Mouse (Mus musculus) forelimb bud, embryonic 11.5 days (tissue): ENCODE data around the gene Zfp672.
"Not testable (repeated sequence)": the region's sequence is repeated elsewhere in the genome, so short reads cannot be mapped to it uniquely, and the experiment has no call there.

Experiments
- DNase-seq: peaks from one replicate; pipeline ENCODE4 v3.0.0-alpha.2; 2012; ENCODE audit warnings: low read depth, low spot score

Gene Zfp672

DNA sequence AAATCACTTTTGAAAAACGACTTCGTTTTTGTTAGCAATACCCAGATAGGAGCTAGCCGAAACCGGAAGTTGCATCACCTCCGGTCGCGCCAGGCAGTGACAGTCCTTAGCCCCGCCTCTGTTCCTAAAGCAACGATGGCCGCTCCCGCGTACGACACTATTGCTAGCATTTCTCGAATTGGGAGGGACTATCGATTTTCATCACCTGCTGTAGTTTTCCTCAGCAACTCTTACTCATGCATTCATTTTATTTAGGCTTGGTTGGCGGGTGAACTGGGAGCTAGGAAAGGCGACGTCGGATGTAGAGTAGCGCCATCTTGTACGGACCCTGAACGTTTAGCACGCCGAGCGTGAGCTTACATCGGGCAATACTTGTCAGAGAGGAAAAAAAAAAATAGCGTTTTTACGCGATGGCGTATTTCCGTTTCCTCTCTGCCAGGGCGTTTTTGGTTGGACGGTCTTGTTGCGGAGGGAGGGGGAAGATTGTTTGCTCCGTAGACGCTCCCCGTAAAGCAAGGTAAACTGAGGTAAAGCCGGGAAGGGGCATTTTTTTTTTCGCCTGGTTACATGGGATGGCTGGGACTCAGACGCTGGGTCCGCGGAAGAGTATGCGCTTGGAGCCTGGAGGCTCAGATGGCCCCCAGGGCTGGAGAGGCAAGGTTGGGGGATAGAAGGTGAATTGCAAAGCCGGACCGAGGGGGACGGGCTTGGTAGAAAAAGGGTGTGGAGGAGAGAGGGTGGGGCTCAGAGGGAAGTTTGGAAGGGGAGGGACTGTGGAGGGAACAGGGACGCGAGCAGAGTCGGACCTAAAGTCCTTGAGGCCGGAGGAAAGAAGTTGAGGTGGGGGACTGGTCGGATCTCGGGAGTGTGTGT, at the start of gene Zfp672, which contains the start of gene Sh3bp5l:
Gene Zfp672, minus strand, starts transcription at position 64 of the 873 bp plus-strand sequence.
Gene Sh3bp5l, plus strand, starts transcription at position 449 of the 873 bp plus-strand sequence.
- DNase-seq, result peak; percentile 95

DNA sequence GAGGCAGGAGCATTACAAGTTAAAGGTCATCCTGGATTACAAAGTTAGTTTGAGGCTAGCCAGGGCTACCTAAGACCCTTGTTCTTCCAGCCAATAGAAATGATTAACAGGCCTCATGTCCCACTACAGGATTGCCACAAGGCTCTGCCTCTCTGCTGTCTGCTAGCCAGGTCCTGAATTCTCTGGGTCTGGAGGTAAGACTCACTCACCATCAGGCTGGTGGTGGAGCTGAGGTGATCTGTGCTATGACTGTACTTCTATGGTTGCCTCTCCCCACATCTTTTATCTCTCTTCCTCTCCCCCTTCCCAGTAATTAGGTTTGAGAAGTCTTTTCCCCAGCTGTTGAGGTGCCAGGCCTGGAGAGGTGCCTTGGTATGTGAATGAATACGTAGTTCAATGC, 49.4 kb upstream of the Zfp672 start:
- no peak for DNase-seq

DNA sequence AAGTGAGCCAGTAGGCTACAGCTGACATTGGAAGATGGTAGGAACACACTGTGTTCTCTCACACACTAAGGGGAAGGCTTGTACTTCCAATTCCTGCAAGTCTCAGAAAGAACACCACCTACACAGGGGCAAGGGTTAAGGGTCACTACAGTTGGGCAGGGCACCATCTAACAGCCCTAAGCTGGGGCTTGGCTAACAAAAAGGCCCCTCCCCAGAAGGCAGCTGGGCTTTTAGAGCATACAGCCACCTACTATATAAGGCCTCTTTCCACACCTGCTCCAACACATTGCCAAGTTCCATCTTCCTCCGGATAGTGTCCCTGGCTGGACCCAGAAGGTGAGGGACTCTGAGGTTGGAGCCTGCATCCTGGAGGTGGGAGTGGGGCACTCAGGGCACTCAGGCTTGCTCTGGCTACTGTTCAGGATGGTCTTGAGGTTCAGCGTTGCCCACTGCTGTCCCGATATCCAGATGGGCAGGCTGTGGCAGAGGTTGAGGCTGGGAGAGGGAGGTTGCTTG, 48.7 kb upstream of the Zfp672 start, which contains the start of gene Lypd8:
Gene Lypd8, plus strand, starts transcription at position 281 of the 516 bp plus-strand sequence.
- DNase-seq, result no peak

DNA sequence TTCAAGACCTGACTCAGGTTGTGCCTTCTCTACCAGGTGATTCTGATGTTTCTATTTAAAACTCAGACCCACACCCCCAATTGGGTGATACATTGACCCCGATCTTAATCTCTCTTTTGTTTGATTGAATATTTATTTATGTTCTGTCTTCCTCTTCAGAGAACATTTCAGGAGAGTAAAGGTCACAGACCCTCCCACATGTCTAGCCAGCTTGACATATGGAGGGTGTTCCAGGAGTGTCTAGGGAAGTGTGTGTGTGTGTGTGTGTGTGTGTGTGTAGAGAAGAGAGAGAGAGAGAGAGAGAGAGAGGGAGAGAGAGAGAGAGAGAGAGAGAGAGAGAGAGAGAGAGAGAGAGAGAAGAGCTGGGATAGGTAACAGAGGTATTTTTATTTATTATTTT, 47.5 kb upstream of the Zfp672 start:
- DNase-seq, result no peak

DNA sequence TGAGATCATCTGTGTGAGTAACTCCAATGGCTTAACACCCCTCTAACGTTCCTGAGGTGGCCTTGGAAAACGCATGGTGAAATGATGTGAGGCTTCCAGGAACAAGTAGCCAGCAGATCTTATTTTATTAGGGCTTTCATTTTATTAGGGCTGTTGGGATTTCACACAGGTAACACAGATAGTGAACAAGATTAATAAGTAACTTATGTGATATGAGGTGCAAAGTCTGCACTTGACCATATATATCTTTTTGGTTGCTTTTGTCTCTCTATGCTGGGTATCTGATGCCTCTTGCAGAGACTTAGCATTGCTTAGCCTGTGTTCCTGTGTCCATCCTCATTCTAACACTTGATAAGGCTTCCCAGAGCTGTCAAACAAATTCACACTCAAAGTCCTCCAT, 47.1 kb upstream of the Zfp672 start:
- no peak for DNase-seq

DNA sequence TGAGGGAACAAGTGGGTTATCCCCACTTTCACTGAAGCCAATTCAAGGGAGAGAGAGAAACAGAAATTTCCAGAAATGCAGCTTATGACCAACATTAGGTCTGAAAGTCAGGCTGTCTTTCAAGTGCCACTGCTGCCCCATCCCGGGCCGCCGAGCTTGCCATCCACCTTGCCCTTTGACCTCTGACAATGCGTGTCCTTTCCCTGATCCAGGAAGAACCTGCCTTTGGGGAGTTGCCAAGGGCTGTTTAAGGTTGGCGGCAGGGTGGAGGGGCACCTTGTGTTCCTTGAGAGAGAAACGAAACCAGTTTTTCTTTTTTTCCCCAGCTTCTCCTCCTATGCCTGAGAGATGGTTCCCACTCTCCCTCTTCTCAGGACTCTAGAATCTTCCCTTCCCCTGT, 36.1 kb upstream of the Zfp672 start:
- not testable (repeated sequence) for DNase-seq

DNA sequence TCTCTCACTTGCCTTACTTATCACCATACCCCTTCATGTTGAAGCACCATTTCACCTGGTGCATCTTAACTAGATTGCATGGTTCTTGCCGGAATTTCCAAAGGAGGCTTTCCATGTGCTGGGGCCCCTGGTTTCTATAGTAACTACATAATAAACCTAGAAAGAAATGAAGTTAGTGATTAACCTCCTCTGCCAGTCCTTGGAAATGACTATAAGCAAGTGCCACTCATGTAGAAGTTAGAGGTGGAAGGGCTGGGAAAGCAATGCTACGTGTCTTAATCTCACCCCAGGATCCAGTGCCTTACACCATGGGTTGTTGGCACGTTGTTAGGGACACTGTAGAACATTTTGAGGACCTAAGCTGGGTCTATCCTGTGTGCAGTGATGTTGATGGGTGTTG, 34.3 kb upstream of the Zfp672 start:
- DNase-seq, result no peak

DNA sequence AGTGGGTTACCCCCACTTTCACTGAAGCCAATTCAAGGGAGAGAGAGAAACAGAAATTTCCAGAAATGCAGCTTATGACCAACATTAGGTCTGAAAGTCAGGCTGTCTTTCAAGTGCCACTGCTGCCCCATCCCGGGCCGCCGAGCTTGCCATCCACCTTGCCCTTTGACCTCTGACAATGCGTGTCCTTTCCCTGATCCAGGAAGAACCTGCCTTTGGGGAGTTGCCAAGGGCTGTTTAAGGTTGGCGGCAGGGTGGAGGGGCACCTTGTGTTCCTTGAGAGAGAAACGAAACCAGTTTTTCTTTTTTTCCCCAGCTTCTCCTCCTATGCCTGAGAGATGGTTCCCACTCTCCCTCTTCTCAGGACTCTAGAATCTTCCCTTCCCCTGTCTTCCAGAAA, 32.4 kb upstream of the Zfp672 start:
- not testable (repeated sequence) for DNase-seq

DNA sequence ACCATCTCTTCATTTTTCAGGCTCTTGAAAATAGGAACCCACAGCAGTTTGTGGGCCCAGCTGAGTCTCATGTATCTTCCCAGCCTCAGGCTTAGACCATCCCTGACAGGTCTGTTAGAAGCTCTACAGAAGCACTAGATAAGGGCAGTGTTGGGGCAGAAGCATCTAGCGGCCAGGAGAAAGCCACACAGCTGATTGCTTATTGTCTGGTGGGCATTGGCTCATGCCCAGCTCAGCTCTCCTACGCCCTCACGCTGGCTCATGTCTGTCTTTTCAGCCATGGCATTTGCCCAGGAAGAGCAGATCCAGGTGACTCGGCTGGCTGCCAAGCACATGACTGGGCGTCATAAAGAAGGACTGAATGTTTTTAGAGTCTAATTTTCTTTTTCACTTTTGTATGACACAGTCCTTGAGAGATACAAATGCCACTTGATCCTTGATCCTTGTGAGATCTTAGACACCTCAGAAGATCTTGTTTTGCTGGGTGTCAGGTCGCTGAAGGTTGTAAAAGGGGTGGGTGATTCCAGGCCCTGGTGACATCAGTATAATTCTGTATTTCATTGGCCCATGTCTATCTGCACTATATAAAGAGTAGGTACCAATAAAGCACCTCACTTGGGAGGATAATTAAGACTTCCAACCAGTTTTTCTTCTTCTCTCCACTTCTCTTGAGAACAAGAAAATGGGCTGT, 27.9 kb upstream of the Zfp672 start:
- no peak for DNase-seq

DNA sequence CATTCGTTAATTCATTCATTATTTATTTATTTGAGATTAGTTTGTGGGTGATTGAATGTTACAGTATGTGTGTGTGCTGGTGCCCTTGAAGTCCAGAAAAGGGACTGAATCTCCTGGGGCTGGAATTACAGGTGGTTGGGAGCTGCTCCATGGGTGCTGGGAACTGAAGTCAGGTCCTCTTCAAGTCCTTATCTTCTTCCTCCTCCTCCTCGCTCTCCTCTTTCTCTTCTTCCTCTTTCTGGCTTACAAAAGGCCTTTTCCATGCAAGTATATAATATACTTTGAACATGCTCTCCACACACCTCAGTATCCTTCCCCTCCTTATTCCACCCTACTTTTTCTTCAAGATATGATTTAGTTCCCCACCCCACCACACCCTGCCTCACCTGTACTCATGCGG, 26.9 kb upstream of the Zfp672 start:
- no peak for DNase-seq

DNA sequence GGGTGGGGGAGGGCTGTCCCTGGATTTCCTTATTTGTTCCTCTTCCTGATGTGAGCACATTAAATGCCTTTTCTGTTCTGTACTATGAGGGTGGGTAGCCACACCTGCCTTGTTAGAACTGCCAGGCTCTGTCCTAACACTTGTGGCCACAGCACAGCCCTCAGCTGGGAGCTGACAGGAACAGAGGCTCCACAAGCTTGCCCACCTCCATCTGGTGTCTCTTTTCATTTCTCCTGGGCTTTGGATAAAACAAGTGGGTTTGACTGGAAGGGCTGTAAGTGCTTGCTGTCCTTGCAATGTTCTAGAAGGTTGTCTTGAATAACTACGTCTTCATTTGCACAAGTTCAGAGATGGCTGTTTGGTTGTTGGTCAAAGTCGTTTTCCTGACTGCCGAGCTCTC, 24.8 kb upstream of the Zfp672 start:
- no peak for DNase-seq

DNA sequence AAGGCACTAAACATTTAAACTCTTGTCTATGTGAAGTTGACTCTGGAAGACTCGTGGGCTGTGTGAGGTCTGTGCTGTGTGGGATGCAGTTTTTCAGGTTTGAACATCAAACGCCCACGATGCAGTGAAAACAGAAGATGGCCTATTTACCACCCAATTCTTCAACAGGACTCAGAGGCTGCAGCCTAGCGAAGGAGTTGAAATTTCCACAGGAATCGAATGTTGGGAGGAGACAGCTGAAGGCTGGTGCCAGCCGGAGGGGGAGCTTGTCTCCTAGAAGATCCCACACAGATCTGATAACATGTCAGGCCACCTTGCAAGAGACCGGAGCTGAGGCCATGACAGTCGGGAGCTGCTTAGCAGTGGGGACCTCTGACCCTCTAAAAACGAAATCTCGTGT, 24.3 kb upstream of the Zfp672 start:
- DNase-seq, result no peak

DNA sequence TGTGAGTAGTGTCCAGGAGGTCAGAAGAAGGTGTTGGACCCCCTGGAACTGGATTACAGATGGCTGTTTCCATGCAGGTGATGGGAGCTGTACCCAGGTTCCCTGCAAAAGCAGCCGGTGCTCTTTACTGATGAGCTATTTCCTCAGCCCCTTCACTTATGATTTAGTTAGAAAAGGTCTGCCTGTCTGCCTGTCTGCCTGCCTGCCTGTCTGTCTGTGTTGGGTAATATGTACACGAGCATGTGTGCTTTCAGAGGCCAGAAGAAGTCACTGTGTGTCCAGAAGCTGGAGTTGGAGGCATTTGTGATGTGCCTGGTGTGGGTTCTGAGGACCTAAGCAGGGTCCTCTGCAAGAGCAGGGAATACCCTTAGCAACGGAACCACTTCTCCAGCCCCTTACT, 23.6 kb upstream of the Zfp672 start:
- DNase-seq, result no peak

DNA sequence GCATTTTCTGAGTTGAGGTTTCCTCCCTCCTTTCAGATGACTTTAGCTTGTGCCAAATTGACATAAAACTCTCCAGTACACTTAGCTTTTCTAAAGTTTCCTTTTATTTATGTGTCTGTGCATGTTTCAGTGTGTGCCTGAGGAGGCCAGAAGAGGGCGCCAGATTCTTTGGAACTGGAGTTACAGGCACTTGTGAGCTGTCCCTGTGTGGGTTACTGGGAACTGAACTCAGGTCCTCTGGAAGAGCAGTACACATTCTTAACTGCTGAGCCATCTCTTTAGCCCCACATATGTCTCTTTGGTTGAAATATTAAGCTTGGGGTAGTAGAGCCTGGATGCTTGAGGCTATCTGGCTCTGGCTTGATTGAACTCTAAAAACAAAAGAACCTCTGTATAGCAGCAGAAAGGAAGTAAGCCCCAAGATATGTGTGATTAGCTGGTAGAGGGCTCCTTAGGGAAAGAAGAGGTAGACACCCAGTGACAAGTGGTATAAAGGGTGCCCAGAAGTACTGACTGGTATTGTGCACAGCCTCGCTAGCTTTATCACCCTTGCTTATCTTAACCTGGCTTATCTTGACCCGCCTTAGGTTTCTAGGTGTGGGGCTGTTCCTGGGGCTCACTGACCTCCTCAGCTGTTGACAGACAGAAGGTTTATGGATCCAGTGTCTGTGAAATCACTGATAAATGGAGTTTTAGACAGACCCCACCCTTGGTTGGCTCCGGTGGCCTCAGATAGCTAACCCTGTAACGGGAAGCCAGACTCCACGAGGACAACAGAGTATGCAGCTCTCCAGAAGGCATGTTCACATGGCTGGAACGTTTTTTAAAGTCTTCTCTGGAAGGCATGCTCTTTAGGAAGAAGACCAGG, 22.8 kb upstream of the Zfp672 start:
- DNase-seq, result peak; percentile 14

DNA sequence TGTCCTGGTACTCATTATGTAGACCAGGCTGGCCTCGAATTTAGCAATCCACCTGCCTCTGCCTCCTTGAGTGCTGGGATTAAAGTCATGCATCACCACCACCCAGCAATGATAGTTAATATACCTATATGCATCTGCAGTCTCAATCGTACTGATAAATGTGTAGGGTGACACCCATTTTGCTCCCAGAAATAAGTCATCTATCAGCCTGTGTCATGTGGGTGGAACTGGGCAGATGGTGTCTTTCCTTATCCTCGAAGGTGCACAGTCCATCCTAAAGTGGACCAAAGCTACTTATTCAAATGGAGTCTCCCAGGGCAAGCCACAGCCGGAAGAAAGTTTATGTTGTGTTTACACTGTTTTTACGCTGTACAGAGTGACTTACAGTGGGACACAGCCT, 21.0 kb upstream of the Zfp672 start:
- DNase-seq, result no peak

DNA sequence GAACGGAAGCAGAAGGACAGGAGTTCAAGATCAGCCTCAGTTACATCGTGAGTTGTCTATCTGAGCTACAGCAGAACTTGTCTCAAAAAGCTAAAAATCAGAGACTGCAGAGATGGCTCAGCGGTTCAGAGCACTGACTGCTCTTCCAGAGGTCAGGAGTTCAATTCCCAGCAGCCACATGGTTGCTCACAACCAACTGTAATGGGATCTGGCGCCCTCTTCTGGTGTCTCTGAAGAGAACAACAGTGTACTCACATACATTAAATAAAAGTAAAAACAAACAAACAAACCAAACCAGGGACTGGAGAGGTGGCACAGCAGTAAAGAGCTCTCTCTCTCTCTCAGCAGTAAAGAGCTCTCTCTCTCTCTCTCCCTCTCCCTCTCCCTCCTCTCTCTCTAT, 20.5 kb upstream of the Zfp672 start:
- DNase-seq, result no peak

DNA sequence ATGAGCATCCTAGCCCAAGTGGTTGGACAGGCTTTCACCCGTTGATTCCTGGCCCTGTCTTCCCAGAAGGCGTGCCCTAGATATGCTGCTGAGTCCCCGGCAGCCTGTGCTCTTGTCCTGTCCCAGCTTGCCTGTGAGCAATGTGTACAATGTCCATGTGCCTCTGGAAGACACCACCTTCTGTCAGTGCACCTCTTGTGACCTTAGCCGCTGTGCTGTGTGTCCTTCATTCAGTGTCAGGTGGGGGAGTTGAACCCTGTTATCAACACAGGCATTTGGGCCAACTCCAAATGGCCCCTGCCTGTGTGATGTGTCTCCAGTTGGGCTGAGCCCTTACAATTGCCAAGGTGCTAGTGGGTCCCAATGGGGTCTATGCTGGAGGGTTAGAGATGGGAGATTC, 16.6 kb upstream of the Zfp672 start:
- DNase-seq, result no peak

DNA sequence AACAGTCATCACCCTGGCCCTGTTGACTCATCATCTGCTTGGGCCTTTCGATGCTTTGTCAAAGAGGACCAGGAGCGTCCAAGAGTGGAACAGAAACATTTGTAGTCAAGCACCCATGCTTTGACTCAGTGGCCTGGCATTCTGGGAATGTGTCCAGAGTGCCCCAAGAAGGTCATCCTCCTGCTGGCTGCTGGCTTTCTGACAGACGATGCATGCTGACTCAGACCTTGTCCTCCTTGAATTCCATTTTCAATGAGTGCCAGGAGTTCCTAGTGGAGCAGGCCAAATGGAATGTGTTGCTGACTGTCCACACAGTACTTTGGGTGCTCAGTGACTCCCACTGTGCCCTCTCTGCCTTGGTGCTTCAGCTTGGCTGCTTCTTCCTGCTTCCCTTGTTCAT, 4.6 kb upstream of the Zfp672 start:
- no peak for DNase-seq

DNA sequence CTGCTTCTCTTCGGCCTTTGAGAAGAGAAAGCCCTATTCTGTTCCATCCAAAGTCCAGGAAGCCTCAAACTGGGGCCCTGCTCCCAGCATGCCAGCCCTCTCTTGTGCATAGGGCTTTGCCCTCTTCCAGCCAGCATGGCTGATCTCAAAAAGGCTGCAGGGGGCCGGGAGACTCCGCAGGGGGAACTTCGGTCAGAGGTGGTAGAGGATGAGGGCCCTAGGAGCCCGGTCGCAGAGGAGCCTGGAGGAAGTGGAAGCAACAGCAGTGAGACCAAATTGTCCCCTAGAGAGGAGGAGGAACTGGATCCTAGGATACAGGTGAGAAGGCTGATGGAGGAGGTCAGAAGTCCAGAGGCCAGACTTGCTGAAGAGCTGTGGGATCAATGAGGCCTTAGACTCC, 1.4 kb upstream of the Zfp672 start:
- DNase-seq, result no peak

DNA sequence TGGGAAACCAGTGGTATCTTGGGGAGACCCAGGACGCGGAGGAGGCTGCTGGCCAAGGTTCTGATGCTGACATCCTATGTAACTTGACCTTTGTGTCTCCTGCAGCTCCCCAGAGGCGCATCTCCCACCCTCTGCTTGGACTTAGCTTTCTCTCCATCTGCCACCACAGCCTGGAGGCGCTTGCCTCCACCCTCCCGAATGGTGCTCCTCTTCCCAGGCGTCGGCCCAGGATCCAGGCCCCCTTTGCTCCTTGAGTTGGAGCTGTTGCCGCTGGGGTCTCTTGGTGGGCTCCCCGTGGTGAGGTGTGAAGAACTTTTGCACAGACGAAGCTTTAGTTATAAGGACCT, 983 bp upstream of the Zfp672 start:
- no peak for DNase-seq

DNA sequence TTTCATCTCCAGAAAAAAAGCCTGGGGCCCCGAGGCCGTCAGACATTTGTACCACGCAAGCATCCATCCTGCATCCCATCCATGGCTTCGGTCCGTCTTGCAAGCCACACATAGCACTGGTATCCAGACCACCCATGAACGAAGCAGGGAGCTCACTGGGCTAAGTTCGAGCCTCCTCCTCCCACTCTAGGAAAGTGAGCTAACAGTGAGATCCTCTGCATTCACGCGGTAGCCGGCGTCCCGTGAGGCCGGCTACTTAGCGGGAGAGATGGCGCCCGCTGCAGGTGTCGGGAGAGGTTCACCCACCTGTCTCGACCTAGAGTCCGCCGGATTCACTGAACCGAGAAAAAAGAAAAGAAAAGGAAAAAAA, 248 bp downstream of the Zfp672 start:
- no peak for DNase-seq

DNA sequence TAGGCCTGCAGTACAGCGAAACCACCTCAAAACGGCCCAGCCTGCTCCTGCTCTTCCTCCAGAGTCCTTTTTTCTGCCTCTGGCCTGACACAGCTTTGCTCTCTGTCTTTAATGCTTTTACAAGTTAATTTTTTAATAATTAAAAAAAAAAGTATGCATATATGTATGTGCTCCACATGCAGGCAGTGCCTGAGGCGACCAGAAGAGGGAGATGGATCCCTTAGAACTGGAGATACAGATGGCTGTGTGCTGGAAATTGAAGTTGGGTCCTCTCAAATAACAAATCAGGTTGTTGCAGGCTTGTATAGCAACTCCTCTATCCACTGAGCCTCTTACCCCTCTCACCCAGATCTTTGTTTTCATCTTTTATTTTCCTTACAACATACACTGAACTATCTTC, 3.4 kb downstream of the Zfp672 start:
- no peak for DNase-seq
